Mouse (Mus musculus) stomach, embryonic 14.5 days (tissue): Measurements from ENCODE around the gene Arrdc1. TPM values are rescaled to one million over a fixed set of nuclear protein-coding genes. Genes with fewer than 3 reads are reported as not detected.
"Not testable (repeated sequence)": the region's sequence is repeated elsewhere in the genome, so short reads cannot be mapped to it uniquely, and the experiment has no call there.

Source experiments
- ATAC-seq: fragments of 200-750 bp; cut with Nextera tagmentation; 2 replicates; pipeline ENCODE4 v1.8.0; 2017; ENCODE audit warnings: low read depth, moderate TSS enrichment; ENCODE audit not compliant: insufficient number of reproducible peaks, insufficient read depth, low FRiP score
- H3K27ac ChIP-seq: fragments of 300-500 bp; sonication (generic); 2 replicates; pipeline ENCODE4 v1.5.1; 2014; ENCODE audit warnings: mild to moderate bottlenecking, low read length, moderate library complexity, mixed read lengths
- H3K27me3 ChIP-seq: fragments of 300-500 bp; sonication (generic); 2 replicates; pipeline ENCODE4 v1.6.1; 2014; ENCODE audit warnings: low read length, control low read depth, mixed read lengths; ENCODE audit not compliant: control insufficient read depth, insufficient read depth
- H3K36me3 ChIP-seq: fragments of 300-500 bp; sonication (generic); 2 replicates; pipeline ENCODE4 v1.6.1; 2014; ENCODE audit warnings: mild to moderate bottlenecking, control low read depth, low read length, moderate library complexity, mixed read lengths; ENCODE audit not compliant: control insufficient read depth, insufficient read depth
- H3K4me1 ChIP-seq: fragments of 300-500 bp; sonication (generic); 2 replicates; pipeline ENCODE4 v1.6.1; 2014; ENCODE audit warnings: low read length, control low read depth, mixed read lengths; ENCODE audit not compliant: control insufficient read depth, insufficient read depth
- H3K4me2 ChIP-seq: fragments of 300-500 bp; sonication (generic); replicated peaks from 2 replicates; pipeline ENCODE4 v1.6.1; 2014; ENCODE audit warnings: low read depth, low read length, control low read depth
- H3K4me3 ChIP-seq: fragments of 300-500 bp; sonication (generic); 2 replicates; pipeline ENCODE4 v1.5.1; 2014; ENCODE audit warnings: low read depth, low read length, control low read depth
- H3K9ac ChIP-seq: fragments of 300-500 bp; sonication (generic); replicated peaks from 2 replicates; pipeline ENCODE4 v1.6.1; 2014; ENCODE audit warnings: low read depth, mild to moderate bottlenecking, control low read depth, low read length, moderate library complexity, mixed read lengths
- H3K9me3 ChIP-seq: fragments of 300-500 bp; sonication (generic); 2 replicates; pipeline ENCODE4 v1.6.1; 2016; ENCODE audit warnings: low read depth, low read length, control low read depth; ENCODE audit not compliant: control insufficient read depth
- WGBS: fragments of 180-500 bp; shearing (Covaris S2); extraction: QIAGEN DNeasy Blood & Tissue Kit; methylation state at CpG from one replicate; pipeline ENCODE4 v1.1.7; 2014; 5-methylcytosine and 5-hydroxymethylcytosine counted together
- polyA plus RNA-seq: library from polyadenylated mRNA; unstranded; fragments of >200 nt; fragmentation: Nextera tagmentation; extraction: Ambion mirVana; gene quantifications from 2 replicates; pipeline ENCODE4 v1.2.1, GENCODE M21; 2014

Arrdc1 gene
- 72.4 and 80.5 TPM in 2 replicates for polyA plus RNA-seq

DNA sequence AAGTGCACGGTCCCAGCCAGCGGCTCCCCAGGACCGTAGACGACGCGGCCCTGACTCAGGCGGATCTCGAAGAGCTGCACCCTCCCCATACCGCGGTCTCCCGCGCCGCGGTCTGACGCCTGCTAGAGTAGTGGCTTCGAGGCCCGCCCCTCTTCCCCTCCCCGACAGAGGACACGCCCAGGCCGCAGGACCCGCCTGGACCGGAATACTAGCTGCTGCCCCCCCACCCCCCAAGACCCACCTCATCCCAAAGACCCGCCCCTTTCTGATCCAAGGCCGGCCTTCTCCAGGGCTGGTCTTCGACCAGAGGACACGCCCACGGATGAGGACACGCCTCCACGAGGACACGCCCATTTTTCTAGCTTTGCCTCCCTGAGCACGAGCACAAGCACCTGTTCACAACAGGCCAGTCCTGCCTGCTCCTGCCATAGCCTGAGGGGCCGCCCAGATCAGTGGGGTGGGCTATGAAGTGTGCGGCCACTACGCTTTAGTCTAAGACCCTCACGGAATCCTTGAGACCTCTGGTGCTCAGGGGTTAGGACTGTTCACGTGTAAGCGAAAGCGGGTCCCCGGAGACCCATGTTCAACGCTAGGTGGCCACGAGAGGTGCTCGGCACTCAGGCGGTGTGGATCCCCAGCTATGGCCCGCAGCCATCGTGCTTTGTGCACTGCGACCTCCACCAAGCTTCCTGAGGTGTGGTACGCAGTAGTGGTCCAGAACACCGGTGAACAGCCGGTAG lies at the start of gene Arrdc1:
Gene Arrdc1, minus strand, starts transcription at position 196 of the 740 bp plus-strand sequence.
- Histone ChIP-seq H3K4me2 (peak within 1 kb of the TSS; percentile 91), H3K4me3 (peak within 1 kb of the TSS; percentile 65), H3K4me1 (peaks cover 8% of the 10 kb centered on the region; the same call in 1 of the 2 replicates), H3K27ac (peak within 1 kb of the TSS; percentile 82), H3K9me3 (no peaks in the 10 kb centered on the region), H3K36me3 (no peaks in the 10 kb centered on the region), H3K27me3 (no peaks in the 10 kb centered on the region), H3K9ac (peak within 1 kb of the TSS; percentile 56; the same call in 1 of the 2 replicates)
- under 1% methylated on average over 49 of the region's 49 CpGs for WGBS
- ATAC-seq: peak; percentile 92

GRCm38 (mm10) chr2:24976960-24977359 lies 41.9 kb upstream of the Arrdc1 start:
- Histone ChIP-seq H3K4me1 (peaks cover 6% of the 10 kb centered on the region; the same call in 1 of the 2 replicates), H3K9ac (no peak overlapping the region), H3K4me2 (no peak overlapping the region), H3K27me3 (no peaks in the 10 kb centered on the region), H3K4me3 (no peak overlapping the region), H3K9me3 (no peaks in the 10 kb centered on the region), H3K27ac (no peak overlapping the region), H3K36me3 (peaks cover 5% of the 10 kb centered on the region; the same call in 1 of the 2 replicates)
- ATAC-seq: no peak
- 90% methylated on average over 5 of the region's 5 CpGs for WGBS

DNA sequence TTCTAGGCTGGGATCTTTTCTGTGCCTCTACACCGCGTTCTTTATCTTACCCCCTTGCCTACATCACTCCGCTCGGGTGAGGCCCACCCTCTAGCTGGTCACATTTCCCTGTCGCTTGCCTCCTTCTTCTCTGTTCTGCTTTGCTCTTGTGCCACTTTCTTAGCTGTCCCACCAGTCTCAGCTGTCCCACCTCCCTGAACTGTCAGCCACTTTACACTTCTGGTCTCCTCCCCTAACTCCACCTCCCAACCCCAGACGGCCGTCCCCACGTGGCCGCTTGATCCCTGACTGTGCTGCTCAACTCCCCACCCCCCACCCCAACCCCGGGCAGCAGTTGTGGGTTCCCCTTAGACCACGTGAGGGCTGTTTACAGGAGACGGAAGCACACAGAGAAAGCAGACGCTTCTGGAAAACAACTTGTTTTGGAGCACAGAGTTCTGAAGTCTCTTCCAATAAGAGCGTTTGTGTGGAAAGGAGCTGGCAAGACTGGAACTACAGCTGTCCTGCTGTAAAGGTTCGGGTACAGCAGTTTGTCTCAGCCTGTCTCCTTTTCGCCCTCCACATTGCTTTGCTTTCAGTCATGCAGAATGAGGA lies 40.7 kb upstream of the Arrdc1 start, which contains the start of gene Pnpla7:
Gene Pnpla7, plus strand, starts transcription at position 330 of the 594 bp plus-strand sequence.
- H3K4me3 ChIP-seq: peak within 1 kb of the TSS; percentile 71
- H3K9ac ChIP-seq: peak within 1 kb of the TSS; percentile 62
- peaks cover 15% of the 10 kb centered on the region; the same call in 1 of the 2 replicates for H3K36me3 ChIP-seq
- peak; percentile 73 for ATAC-seq
- peak within 1 kb of the TSS; percentile 90 for H3K27ac ChIP-seq
- H3K9me3 ChIP-seq: no peaks in the 10 kb centered on the region
- H3K4me2 ChIP-seq: peak within 1 kb of the TSS; percentile 97
- H3K27me3 ChIP-seq: no peaks in the 10 kb centered on the region
- H3K4me1 ChIP-seq: peaks cover 6% of the 10 kb centered on the region; the same call in 1 of the 2 replicates
- under 1% methylated on average over 16 of the region's 16 CpGs for WGBS

GRCm38 (mm10) chr2:24974906-24975703 lies 40.1 kb upstream of the Arrdc1 start, which contains the start of gene Mrpl41:
Mrpl41 (minus strand) TSS chr2:24975098.
- under 1% methylated on average over 64 of the region's 64 CpGs for WGBS

GRCm38 (mm10) chr2:24974452-24974851 lies 39.4 kb upstream of the Arrdc1 start:
- H3K4me1 ChIP-seq, ATAC-seq, H3K27me3 ChIP-seq, H3K9me3 ChIP-seq: not testable (repeated sequence)
- Histone ChIP-seq H3K27ac (peak overlapping the region; percentile 62; the same call in 1 of the 2 replicates), H3K36me3 (peaks cover 20% of the 10 kb centered on the region), H3K9ac (peak overlapping the region; percentile 62), H3K4me3 (peak overlapping the region; percentile 71), H3K4me2 (peak overlapping the region; percentile 54)
- under 1% methylated on average over 17 of the region's 17 CpGs for WGBS

More at GRCm38 (mm10) chr2:24974906-24975703, 40.1 kb upstream of the Arrdc1 start, which contains the start of gene Mrpl41:
- Histone ChIP-seq H3K27ac (peak within 1 kb of the TSS; percentile 90), H3K4me3 (peak within 1 kb of the TSS; percentile 71), H3K4me1 (peaks cover 6% of the 10 kb centered on the region; the same call in 1 of the 2 replicates), H3K4me2 (peak within 1 kb of the TSS; percentile 97), H3K9ac (peak within 1 kb of the TSS; percentile 62), H3K27me3 (no peaks in the 10 kb centered on the region), H3K9me3 (no peaks in the 10 kb centered on the region), H3K36me3 (peaks cover 15% of the 10 kb centered on the region; the same call in 1 of the 2 replicates)
- ATAC-seq: peak; percentile 99

- Histone ChIP-seq H3K9me3 (no peaks in the 10 kb centered on the region), H3K36me3 (peaks cover 37% of the 10 kb centered on the region), H3K9ac (no peak overlapping the region), H3K4me2 (no peak overlapping the region), H3K4me3 (no peak overlapping the region), H3K27ac (no peak overlapping the region), H3K4me1 (0 out of 2 replicates have a peak, but pooled peaks cover 3% of the 10 kb centered on the region), H3K27me3 (no peaks in the 10 kb centered on the region)
- ATAC-seq: no peak
- 83% methylated on average over 4 of the region's 4 CpGs for WGBS
Observed at GRCm38 (mm10) chr2:24970386-24970785, 35.3 kb upstream of the Arrdc1 start.

DNA sequence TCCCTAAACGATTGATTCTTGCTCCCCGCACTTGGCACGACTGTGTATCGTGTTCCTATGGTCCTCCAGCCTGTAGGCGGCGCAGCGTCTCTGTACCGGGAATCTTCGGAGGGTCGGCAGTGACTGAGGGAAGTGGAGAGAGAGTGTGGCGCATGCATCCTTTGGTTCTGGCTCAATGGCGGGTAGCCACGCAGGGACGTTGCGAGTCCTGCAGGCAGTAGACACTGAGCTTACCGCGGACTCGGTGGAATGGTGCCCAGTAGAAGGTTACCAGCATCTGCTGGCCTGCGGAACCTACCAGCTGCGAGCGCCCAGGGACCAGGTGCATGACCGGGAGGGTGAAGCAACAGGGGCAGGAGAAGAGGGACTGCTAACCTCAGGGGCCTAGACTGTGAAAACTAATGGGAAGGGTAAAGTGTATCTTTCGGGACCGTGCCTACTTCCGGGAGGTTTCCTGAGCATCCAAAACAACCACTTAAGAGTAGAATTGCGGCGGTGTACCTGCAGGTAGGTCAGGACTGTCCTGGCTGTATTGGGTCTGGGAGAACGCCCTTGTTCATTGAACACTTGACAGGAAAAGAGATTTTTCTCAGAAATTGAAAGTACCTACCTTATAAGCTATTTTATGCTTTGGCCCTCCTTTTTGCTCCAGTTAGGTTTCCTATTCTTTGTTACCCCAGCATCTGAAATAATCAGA lies 27.4 kb upstream of the Arrdc1 start, which contains the start of gene Dph7:
Gene Dph7, plus strand, starts transcription at position 97 of the 697 bp plus-strand sequence.
- ATAC-seq: peak; percentile 91
- WGBS: 1% methylated on average over 28 of the region's 28 CpGs
- peaks cover 40% of the 10 kb centered on the region for H3K36me3 ChIP-seq
- no peaks in the 10 kb centered on the region for H3K27me3 ChIP-seq
- H3K9ac ChIP-seq: peak within 1 kb of the TSS; percentile 49
- peak within 1 kb of the TSS; percentile 66 for H3K4me2 ChIP-seq
- no peaks in the 10 kb centered on the region for H3K9me3 ChIP-seq
- H3K27ac ChIP-seq: no peak within 1 kb of the TSS
- H3K4me3 ChIP-seq: peak within 1 kb of the TSS; percentile 56
- peaks cover 6% of the 10 kb centered on the region for H3K4me1 ChIP-seq
